Mouse (Mus musculus) liver, embryonic 15.5 days (tissue): ENCODE results near the gene Cdc42se2. TPM values are rescaled to one million over a fixed set of nuclear protein-coding genes. Genes with fewer than 3 reads are reported as not detected.
A peak's percentile ranks its signal among the peaks of the same experiment; 100 is the strongest.

Source experiments
- ATAC-seq: fragments of 200-750 bp; cut with Nextera tagmentation; 2 replicates; pipeline ENCODE4 v1.8.0; 2017; ENCODE audit warnings: moderate number of reproducible peaks, mild to moderate bottlenecking, moderate library complexity; ENCODE audit not compliant: insufficient read depth
- H3K27ac ChIP-seq: fragments of 300-500 bp; sonication (generic); replicated peaks from 2 replicates; pipeline ENCODE4 v1.5.1; 2015; ENCODE audit warnings: mild to moderate bottlenecking, inconsistent platforms
- H3K27me3 ChIP-seq: fragments of 300-500 bp; sonication (generic); 2 replicates; pipeline ENCODE4 v1.6.1; 2015; ENCODE audit warnings: mild to moderate bottlenecking, inconsistent platforms
- H3K36me3 ChIP-seq: fragments of 300-500 bp; sonication (generic); replicated peaks from 2 replicates; pipeline ENCODE4 v1.6.1; 2015; ENCODE audit warnings: moderate library complexity, mild to moderate bottlenecking, inconsistent platforms
- H3K4me1 ChIP-seq: fragments of 300-500 bp; sonication (generic); replicated peaks from 2 replicates; pipeline ENCODE4 v1.6.1; 2015; ENCODE audit warnings: inconsistent platforms
- H3K4me2 ChIP-seq: fragments of 300-500 bp; sonication (generic); 2 replicates; pipeline ENCODE4 v1.6.1; 2015; ENCODE audit warnings: moderate library complexity, mild to moderate bottlenecking, inconsistent platforms
- H3K4me3 ChIP-seq: fragments of 300-500 bp; sonication (generic); replicated peaks from 2 replicates; pipeline ENCODE4 v1.5.1; 2015; ENCODE audit warnings: mild to moderate bottlenecking, inconsistent platforms
- H3K9ac ChIP-seq: fragments of 300-500 bp; sonication (generic); 2 replicates; pipeline ENCODE4 v1.6.1; 2015; ENCODE audit warnings: moderate library complexity, mild to moderate bottlenecking, inconsistent platforms
- H3K9me3 ChIP-seq: fragments of 300-500 bp; sonication (generic); replicated peaks from 2 replicates; pipeline ENCODE4 v1.6.1; 2016; ENCODE audit warnings: inconsistent platforms
- WGBS: fragments of 180-500 bp; shearing (Covaris S2); methylation state at CpG from one replicate; pipeline ENCODE4 v1.1.7; 2015; ENCODE audit warnings: mixed read lengths; ENCODE audit not compliant: insufficient replicate concordance; 5-methylcytosine and 5-hydroxymethylcytosine counted together
- polyA plus RNA-seq: library from polyadenylated mRNA; unstranded; fragments of >200 nt; fragmentation: Nextera tagmentation; extraction: Ambion mirVana; gene quantifications from 2 replicates; pipeline ENCODE4 v1.2.1, GENCODE M21; 2015

Cdc42se2 gene
- polyA plus RNA-seq, 1 experiment from 2014 or later = 17.2 TPM

GRCm38 (mm10) chr11:54793173-54793572 lies 5.7 kb upstream of the Cdc42se2 start:
- Histone ChIP-seq H3K27ac (no peak overlapping the region), H3K4me3 (no peak overlapping the region), H3K27me3 (no peaks in the 10 kb centered on the region), H3K4me1 (peaks cover 18% of the 10 kb centered on the region), H3K4me2 (no peak overlapping the region), H3K9ac (no peak overlapping the region), H3K9me3 (no peaks in the 10 kb centered on the region), H3K36me3 (no peaks in the 10 kb centered on the region)
- ATAC-seq = no peak
- 32% methylated on average over 1 of the region's 1 CpGs for WGBS

DNA sequence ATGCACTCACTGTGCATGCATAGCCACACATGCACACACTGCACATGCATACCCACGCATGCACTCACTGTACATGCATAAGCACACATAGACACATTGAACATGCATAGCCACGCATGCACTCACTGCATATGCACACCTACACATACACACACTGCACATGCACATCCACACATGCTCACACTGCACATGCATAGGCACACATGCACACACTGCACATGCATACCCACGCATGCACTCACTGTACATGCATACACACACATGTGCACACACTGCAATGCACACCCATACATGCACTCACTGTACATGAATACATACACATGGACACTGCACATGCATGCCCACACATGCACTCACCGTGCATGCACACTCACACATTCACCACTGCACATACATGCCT lies 4.0 kb upstream of the Cdc42se2 start:
- Histone ChIP-seq H3K27ac (no peak overlapping the region), H3K4me2 (no peak overlapping the region), H3K9me3 (no peaks in the 10 kb centered on the region), H3K4me3 (no peak overlapping the region), H3K27me3 (no peaks in the 10 kb centered on the region), H3K9ac (no peak overlapping the region), H3K4me1 (peaks cover 24% of the 10 kb centered on the region), H3K36me3 (no peaks in the 10 kb centered on the region)
- ATAC-seq = no peak
- 73% methylated on average over 4 of the region's 4 CpGs for WGBS

GRCm38 (mm10) chr11:54786858-54787487 lies 502 bp downstream of the Cdc42se2 start:
- Histone ChIP-seq H3K27me3 (no peaks in the 10 kb centered on the region), H3K4me3 (peak overlapping the region; percentile 83), H3K4me1 (peaks cover 21% of the 10 kb centered on the region), H3K9ac (peak overlapping the region; percentile 91), H3K9me3 (no peaks in the 10 kb centered on the region), H3K4me2 (peak overlapping the region; percentile 99), H3K36me3 (no peaks in the 10 kb centered on the region), H3K27ac (peak overlapping the region; percentile 88)
- under 1% methylated on average over 54 of the region's 54 CpGs for WGBS
- peak; percentile 77 for ATAC-seq

GRCm38 (mm10) chr11:54785566-54785965 lies 1.9 kb downstream of the Cdc42se2 start:
- WGBS = 73% methylated on average over 3 of the region's 3 CpGs
- Histone ChIP-seq H3K4me2 (no peak overlapping the region), H3K27me3 (no peaks in the 10 kb centered on the region), H3K27ac (no peak overlapping the region), H3K9ac (no peak overlapping the region), H3K4me3 (no peak overlapping the region; the same call in 1 of the 2 replicates), H3K4me1 (peaks cover 22% of the 10 kb centered on the region), H3K9me3 (no peaks in the 10 kb centered on the region), H3K36me3 (no peaks in the 10 kb centered on the region)
- no peak for ATAC-seq

- Histone ChIP-seq H3K4me1 (peaks cover 25% of the 10 kb centered on the region), H3K9ac (no peak overlapping the region), H3K27me3 (no peaks in the 10 kb centered on the region), H3K9me3 (no peaks in the 10 kb centered on the region), H3K4me3 (no peak overlapping the region), H3K36me3 (no peaks in the 10 kb centered on the region), H3K27ac (no peak overlapping the region), H3K4me2 (no peak overlapping the region)
- no peak for ATAC-seq
- WGBS = 70% methylated on average over 3 of the region's 3 CpGs
These were observed 3.0 kb downstream of the Cdc42se2 start for GRCm38 (mm10) chr11:54784436-54784835.

GRCm38 (mm10) chr11:54782253-54782652 lies 5.2 kb downstream of the Cdc42se2 start:
- Histone ChIP-seq H3K27ac (no peak overlapping the region), H3K9me3 (no peaks in the 10 kb centered on the region), H3K27me3 (no peaks in the 10 kb centered on the region), H3K4me3 (no peak overlapping the region), H3K36me3 (no peaks in the 10 kb centered on the region), H3K4me2 (no peak overlapping the region), H3K4me1 (peaks cover 32% of the 10 kb centered on the region), H3K9ac (no peak overlapping the region)
- WGBS = 71% methylated on average over 6 of the region's 6 CpGs
- ATAC-seq = no peak

DNA sequence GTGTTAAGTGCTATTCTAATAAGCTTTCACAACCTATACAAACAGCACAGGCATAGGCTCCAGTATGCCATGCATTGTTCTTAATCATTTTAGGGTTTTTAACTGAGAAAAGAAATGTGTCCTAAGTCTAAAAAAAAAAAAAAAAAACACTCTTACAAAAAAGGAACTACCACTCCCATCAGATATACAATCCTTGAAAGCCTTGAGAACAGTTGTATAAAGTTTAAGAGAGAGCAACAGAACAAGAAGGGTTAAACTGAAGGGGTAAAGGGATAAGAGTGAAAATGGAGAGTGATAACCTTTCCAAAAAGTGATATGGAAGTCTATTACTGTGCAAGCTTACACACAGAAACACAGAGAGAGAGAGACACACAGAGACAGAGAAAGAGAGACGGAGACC lies 7.5 kb downstream of the Cdc42se2 start:
- Histone ChIP-seq H3K27me3 (no peaks in the 10 kb centered on the region), H3K9me3 (no peaks in the 10 kb centered on the region), H3K36me3 (no peaks in the 10 kb centered on the region), H3K4me3 (no peak overlapping the region), H3K4me2 (no peak overlapping the region), H3K9ac (no peak overlapping the region), H3K27ac (no peak overlapping the region), H3K4me1 (peaks cover 40% of the 10 kb centered on the region)
- no peak for ATAC-seq
- WGBS = 79% methylated on average over 1 of the region's 1 CpGs

- Histone ChIP-seq H3K4me1 (peaks cover 47% of the 10 kb centered on the region), H3K9me3 (no peaks in the 10 kb centered on the region), H3K4me3 (no peak overlapping the region), H3K27ac (no peak overlapping the region), H3K36me3 (no peaks in the 10 kb centered on the region), H3K27me3 (no peaks in the 10 kb centered on the region), H3K4me2 (no peak overlapping the region), H3K9ac (no peak overlapping the region)
- 53% methylated on average over 1 of the region's 1 CpGs for WGBS
- ATAC-seq = no peak; the same call in 1 of the 2 replicates
These were observed 9.2 kb downstream of the Cdc42se2 start for GRCm38 (mm10) chr11:54778131-54778844.

DNA sequence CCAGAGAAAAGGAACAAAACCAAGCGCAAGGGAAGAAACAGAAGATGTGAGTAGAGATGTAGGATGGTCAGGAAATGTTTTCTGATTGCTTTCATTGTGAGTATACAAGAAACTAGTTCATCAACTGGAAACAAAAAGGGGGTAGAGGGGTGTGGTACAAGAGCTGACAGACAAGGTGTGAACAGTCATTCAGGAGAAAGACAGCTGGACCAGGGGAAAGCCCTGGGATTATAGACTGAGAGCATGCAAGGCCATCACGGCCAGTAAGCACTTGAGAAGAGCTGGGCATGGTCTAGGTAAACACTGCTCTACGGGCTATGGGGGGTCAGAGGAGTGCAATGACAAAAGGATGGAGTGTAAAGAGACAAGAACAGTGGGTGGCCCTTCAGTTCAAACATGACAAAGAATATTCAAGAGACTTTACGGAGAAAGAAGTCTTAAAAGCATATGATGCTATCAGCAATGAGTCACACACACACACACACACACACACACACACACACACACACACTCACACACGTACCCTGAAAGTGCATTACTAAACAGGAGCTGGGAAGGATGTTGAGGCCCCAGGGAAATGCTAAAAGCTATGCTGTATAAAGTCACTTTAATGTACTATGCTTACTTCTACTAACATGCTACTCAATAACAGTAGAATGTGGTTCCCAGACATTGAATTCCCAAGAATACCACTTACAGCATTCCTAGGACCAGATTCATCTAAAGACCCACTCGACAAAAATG lies 9.9 kb downstream of the Cdc42se2 start:
- Histone ChIP-seq H3K9ac (no peak overlapping the region), H3K9me3 (no peaks in the 10 kb centered on the region), H3K4me1 (peaks cover 47% of the 10 kb centered on the region), H3K4me2 (no peak overlapping the region), H3K27me3 (no peaks in the 10 kb centered on the region), H3K4me3 (no peak overlapping the region), H3K27ac (no peak overlapping the region), H3K36me3 (no peaks in the 10 kb centered on the region)
- ATAC-seq = no peak
- WGBS = 56% methylated on average over 6 of the region's 6 CpGs

- H3K4me1 ChIP-seq = peaks cover 47% of the 10 kb centered on the region
- H3K9ac ChIP-seq = no peak overlapping the region
- no peaks in the 10 kb centered on the region for H3K36me3 ChIP-seq
- no peaks in the 10 kb centered on the region for H3K27me3 ChIP-seq
- H3K27ac ChIP-seq = no peak overlapping the region
- WGBS = 33% methylated on average over 4 of the region's 4 CpGs
- H3K4me3 ChIP-seq = no peak overlapping the region
- no peak overlapping the region for H3K4me2 ChIP-seq
- no peaks in the 10 kb centered on the region for H3K9me3 ChIP-seq
- ATAC-seq = no peak
These were observed 10.6 kb downstream of the Cdc42se2 start for GRCm38 (mm10) chr11:54776735-54777333.

DNA sequence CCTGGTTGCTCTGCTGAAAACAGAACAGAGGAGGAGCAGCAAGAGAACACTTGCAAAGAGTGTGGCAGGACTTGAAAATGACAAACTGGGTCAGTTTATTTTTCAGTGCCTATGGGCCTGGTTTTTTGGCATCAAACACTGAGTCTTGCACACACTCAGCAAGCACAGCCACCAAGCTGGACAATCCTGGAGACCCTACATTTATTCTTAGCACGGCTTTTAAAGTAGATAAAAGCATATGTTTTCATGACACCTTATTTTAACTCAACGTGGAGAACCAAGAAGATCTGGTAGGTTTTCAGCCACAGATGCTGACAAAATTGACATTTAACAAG lies 11.1 kb downstream of the Cdc42se2 start:
- Histone ChIP-seq H3K9me3 (no peaks in the 10 kb centered on the region), H3K4me1 (peaks cover 47% of the 10 kb centered on the region), H3K27me3 (no peaks in the 10 kb centered on the region), H3K4me2 (peak overlapping the region; percentile 27; the same call in 1 of the 2 replicates), H3K4me3 (no peak overlapping the region), H3K9ac (no peak overlapping the region), H3K27ac (peak overlapping the region; percentile 58), H3K36me3 (no peaks in the 10 kb centered on the region)
- WGBS = 45% methylated on average over 2 of the region's 2 CpGs
- ATAC-seq = no peak
